Mouse (Mus musculus) urinary bladder, postnatal 25 days (tissue): Measurements from ENCODE around the gene Phactr4.
A peak's percentile ranks its signal among the peaks of the same experiment; 100 is the strongest.

Source experiments
- DNase-seq: peaks from one replicate; pipeline ENCODE4 v3.0.0; 2022; ENCODE audit warnings: low spot score

The Phactr4 gene

GRCm38 (mm10) chr4:132332880-132333279 lies 89.4 kb downstream of the Phactr4 start:
- no peak for DNase-seq

- no peak for DNase-seq
These were observed 90.3 kb downstream of the Phactr4 start for GRCm38 (mm10) chr4:132331960-132332359.

GRCm38 (mm10) chr4:132329835-132330354 lies 92.4 kb downstream of the Phactr4 start:
- no peak for DNase-seq

GRCm38 (mm10) chr4:132329115-132329834 lies 93.0 kb downstream of the Phactr4 start, which contains the start of gene Trnau1ap:
TSS of gene Trnau1ap (minus strand) at chr4:132329538.
- DNase-seq = peak; percentile 86

GRCm38 (mm10) chr4:132328391-132328982 lies 93.8 kb downstream of the Phactr4 start:
- no peak for DNase-seq

GRCm38 (mm10) chr4:132326481-132326880 lies 95.8 kb downstream of the Phactr4 start:
- no peak for DNase-seq

- no peak for DNase-seq
These were observed 106.6 kb downstream of the Phactr4 start for GRCm38 (mm10) chr4:132315711-132316110.

GRCm38 (mm10) chr4:132312627-132313026 lies 109.7 kb downstream of the Phactr4 start:
- DNase-seq = no peak

GRCm38 (mm10) chr4:132311801-132312200 lies 110.5 kb downstream of the Phactr4 start:
- DNase-seq = no peak

- no peak for DNase-seq
These were observed 111.1 kb downstream of the Phactr4 start for GRCm38 (mm10) chr4:132311209-132311608.

GRCm38 (mm10) chr4:132309849-132310472 lies 112.3 kb downstream of the Phactr4 start:
- DNase-seq = peak; percentile 45

- no peak for DNase-seq
These were observed 113.0 kb downstream of the Phactr4 start for GRCm38 (mm10) chr4:132309140-132309848.

- peak; percentile 81 for DNase-seq
These were observed 113.7 kb downstream of the Phactr4 start for GRCm38 (mm10) chr4:132308437-132309139.

- DNase-seq = no peak
These were observed 116.3 kb downstream of the Phactr4 start for GRCm38 (mm10) chr4:132306004-132306403.
